Mouse (Mus musculus): ENCODE data around the gene Stkld1. TPM values are rescaled to one million over a fixed set of nuclear protein-coding genes. Genes with fewer than 3 reads are reported as not detected.

Stkld1 gene
- polyA plus RNA-seq, 1 experiment: 0.19 TPM

DNA sequence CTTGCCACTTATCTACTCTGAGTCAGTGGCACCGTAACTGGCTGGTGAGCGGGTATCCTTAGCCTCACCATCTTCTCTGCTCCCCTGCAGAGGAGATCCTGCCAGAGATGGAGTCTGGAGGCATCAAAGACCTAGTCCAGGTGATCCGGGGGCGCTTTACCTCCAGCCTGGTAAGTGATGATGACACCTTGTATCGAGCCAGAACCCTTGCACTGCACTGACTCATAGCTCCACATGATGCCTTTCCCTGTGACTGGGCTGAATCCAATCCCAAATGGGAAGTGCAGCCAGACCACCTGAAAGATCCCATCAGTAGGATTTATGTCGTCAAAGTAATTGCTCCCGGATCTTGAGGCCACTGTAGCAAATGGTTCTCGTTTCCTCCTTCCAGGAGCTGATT, 19.0 kb downstream of the Stkld1 start:
- Histone ChIP-seq H3K4me1 (ENCODE audit: control insufficient read depth, insufficient read depth, insufficient read length, low read length) (peaks cover 12% of the 10 kb centered on the region; the same call in 1 of the 2 replicates), H3K36me3 (ENCODE audit: control insufficient read depth, insufficient read depth, low read length) (peaks cover 66% of the 10 kb centered on the region), H3K27ac (ENCODE audit: insufficient read depth, low read depth, low read length) (no peak overlapping the region), H3K27me3 (ENCODE audit: control insufficient read depth, insufficient read depth, low read length) (no peaks in the 10 kb centered on the region), H3K4me3 (ENCODE audit: low read depth, low read length) (no peak overlapping the region)
- 89% methylated on average over 8 of the region's 8 CpGs for WGBS
- no peak for TF ChIP-seq POLR2A (IDR thresholded peaks at IDR 0.05; ENCODE audit: low read depth, low read length)
- TF ChIP-seq CTCF (IDR thresholded peaks at IDR 0.05; ENCODE audit: extremely low read depth, insufficient read length, insufficient replicate concordance, low read depth, low read length): no peak

DNA sequence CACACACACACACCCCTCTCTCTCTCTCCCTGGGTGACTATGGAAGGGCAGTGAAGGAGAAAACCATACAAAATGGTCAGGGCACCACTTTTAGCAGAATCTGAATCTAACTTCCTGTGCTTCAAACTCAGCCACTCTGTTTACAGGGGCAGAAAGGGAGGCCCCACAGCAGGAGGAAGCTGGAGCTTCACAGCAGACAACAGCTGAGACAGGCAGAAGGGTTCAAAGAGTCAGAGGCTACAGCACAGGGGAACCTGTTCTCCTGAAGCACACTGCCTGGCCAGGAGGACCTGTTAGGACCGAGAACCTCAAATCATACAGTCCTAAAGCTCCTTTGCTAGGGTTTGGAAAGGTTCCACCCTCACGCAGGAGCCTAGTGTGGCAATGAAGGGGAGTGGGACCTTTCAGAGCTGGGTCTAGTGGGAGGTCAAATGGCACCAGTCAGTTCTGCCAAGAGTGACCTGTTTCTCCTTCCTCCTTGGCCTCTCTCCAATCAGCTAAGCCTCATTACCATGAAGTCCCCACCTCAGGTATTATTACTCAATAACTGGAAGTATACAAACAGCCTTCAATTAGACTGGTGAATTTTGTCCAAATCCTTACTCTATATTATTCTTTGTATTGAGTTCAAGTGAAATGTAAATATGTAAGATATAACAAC, 21.0 kb downstream of the Stkld1 start:
- TF ChIP-seq CTCF (IDR thresholded peaks at IDR 0.05; ENCODE audit: extremely low read depth, insufficient read length, insufficient replicate concordance, low read depth, low read length) (no peak), POLR2A (IDR thresholded peaks at IDR 0.05; ENCODE audit: low read depth, low read length) (no peak)
- Histone ChIP-seq H3K27ac (ENCODE audit: insufficient read depth, low read depth, low read length) (no peak overlapping the region), H3K36me3 (ENCODE audit: control insufficient read depth, insufficient read depth, low read length) (peaks cover 74% of the 10 kb centered on the region), H3K27me3 (ENCODE audit: control insufficient read depth, insufficient read depth, low read length) (no peaks in the 10 kb centered on the region), H3K4me3 (ENCODE audit: low read depth, low read length) (no peak overlapping the region), H3K4me1 (ENCODE audit: control insufficient read depth, insufficient read depth, insufficient read length, low read length) (peaks cover 15% of the 10 kb centered on the region; the same call in 1 of the 2 replicates)
- WGBS: 68% methylated on average over 2 of the region's 2 CpGs

DNA sequence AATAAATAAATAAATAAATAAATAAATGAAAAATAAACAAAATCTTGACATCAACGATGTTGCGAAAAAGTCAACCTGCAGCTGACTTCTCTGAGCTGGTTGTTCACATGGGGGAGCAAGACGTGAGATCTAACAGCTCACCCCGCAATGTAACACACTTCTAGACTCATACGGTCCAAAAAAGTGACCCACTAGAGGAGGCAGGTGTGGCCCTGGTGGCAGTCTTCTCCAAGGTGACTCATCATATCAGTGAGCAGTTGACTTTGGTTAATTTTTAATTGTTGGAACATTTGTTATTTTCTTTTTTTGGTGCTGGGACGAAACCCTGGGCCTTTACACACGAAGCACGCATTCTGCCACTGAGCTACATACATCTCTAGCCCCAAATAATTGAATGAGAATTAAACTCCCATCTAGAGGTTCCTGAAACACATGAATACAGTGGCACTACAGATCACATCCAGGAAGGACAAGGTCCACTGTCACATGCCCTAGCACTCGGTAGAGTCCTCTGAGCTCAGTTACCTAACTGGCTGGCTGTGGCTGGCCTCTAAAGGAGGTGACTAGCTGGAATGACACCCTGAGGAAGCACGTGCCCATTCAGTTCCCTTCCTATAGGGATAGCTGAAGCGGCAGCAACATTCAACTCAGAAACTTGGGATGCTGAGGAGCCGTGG, 23.1 kb downstream of the Stkld1 start:
- WGBS: 41% methylated on average over 12 of the region's 12 CpGs
- Histone ChIP-seq H3K27me3 (ENCODE audit: control insufficient read depth, insufficient read depth, low read length) (no peaks in the 10 kb centered on the region), H3K27ac (ENCODE audit: insufficient read depth, low read depth, low read length) (peak overlapping the region; percentile 95), H3K4me1 (ENCODE audit: control insufficient read depth, insufficient read depth, insufficient read length, low read length) (peaks cover 15% of the 10 kb centered on the region; the same call in 1 of the 2 replicates), H3K36me3 (ENCODE audit: control insufficient read depth, insufficient read depth, low read length) (peaks cover 75% of the 10 kb centered on the region), H3K4me3 (ENCODE audit: low read depth, low read length) (no peak overlapping the region)
- TF ChIP-seq POLR2A (IDR thresholded peaks at IDR 0.05; ENCODE audit: low read depth, low read length): no peak
- TF ChIP-seq CTCF (IDR thresholded peaks at IDR 0.05; ENCODE audit: extremely low read depth, insufficient read length, insufficient replicate concordance, low read depth, low read length): peak; percentile 1; the same call in 1 of the 2 replicates

DNA sequence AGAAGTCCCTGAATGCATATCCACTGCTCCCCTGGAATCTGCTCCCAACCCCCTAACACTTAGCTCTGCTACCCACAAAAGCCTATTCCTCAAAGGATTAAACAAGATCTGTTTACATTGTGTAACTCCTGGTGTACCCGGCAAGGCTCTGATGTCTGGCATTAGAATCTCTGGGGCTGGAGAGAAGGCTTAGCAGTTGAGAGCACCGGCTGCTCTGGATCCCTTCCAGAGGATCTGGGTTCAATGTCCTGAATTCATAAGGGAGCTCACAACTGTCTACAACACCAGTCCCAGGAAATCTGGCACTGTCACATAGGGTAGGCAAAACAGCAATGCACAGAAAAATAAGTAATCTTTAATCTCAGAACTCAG, 23.6 kb downstream of the Stkld1 start:
- Histone ChIP-seq H3K4me1 (ENCODE audit: control insufficient read depth, insufficient read depth, insufficient read length, low read length) (peaks cover 15% of the 10 kb centered on the region; the same call in 1 of the 2 replicates), H3K36me3 (ENCODE audit: control insufficient read depth, insufficient read depth, low read length) (peaks cover 76% of the 10 kb centered on the region), H3K4me3 (ENCODE audit: low read depth, low read length) (no peak overlapping the region), H3K27ac (ENCODE audit: insufficient read depth, low read depth, low read length) (peak overlapping the region; percentile 95), H3K27me3 (ENCODE audit: control insufficient read depth, insufficient read depth, low read length) (no peaks in the 10 kb centered on the region)
- no peak for TF ChIP-seq POLR2A (IDR thresholded peaks at IDR 0.05; ENCODE audit: low read depth, low read length)
- TF ChIP-seq CTCF (IDR thresholded peaks at IDR 0.05; ENCODE audit: extremely low read depth, insufficient read length, insufficient replicate concordance, low read depth, low read length): no peak
- 14% methylated on average over 2 of the region's 2 CpGs for WGBS

DNA sequence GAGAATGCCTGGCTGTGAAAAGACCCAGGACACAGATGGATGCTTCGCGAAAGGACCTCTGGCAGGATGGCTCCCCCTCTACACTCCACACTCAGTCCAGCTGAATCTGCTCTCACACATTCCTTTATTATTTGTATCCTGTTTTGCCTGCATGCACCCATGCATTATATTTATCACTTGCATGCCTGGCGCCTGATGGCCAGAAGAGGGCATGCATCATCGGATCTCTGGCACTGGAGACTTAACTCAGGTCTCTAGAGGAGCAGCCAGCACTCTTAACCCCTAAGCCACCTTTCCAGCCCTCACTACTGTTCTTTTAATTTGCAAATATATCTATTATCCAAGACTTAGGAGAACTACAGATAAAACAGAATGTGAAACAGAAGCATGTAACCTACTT, 26.9 kb downstream of the Stkld1 start:
- 67% methylated on average over 4 of the region's 4 CpGs for WGBS
- H3K4me1 ChIP-seq (ENCODE audit: control insufficient read depth, insufficient read depth, insufficient read length, low read length): peaks cover 14% of the 10 kb centered on the region; the same call in 1 of the 2 replicates
- TF ChIP-seq CTCF (IDR thresholded peaks at IDR 0.05; ENCODE audit: extremely low read depth, insufficient read length, insufficient replicate concordance, low read depth, low read length) (peak; percentile 38; the same call in 1 of the 2 replicates), POLR2A (IDR thresholded peaks at IDR 0.05; ENCODE audit: low read depth, low read length) (no peak)
- H3K27ac ChIP-seq (ENCODE audit: insufficient read depth, low read depth, low read length): no peak overlapping the region
- no peak overlapping the region for H3K4me3 ChIP-seq (ENCODE audit: low read depth, low read length)
- H3K36me3 ChIP-seq (ENCODE audit: control insufficient read depth, insufficient read depth, low read length): peaks cover 45% of the 10 kb centered on the region
- H3K27me3 ChIP-seq (ENCODE audit: control insufficient read depth, insufficient read depth, low read length): no peaks in the 10 kb centered on the region

DNA sequence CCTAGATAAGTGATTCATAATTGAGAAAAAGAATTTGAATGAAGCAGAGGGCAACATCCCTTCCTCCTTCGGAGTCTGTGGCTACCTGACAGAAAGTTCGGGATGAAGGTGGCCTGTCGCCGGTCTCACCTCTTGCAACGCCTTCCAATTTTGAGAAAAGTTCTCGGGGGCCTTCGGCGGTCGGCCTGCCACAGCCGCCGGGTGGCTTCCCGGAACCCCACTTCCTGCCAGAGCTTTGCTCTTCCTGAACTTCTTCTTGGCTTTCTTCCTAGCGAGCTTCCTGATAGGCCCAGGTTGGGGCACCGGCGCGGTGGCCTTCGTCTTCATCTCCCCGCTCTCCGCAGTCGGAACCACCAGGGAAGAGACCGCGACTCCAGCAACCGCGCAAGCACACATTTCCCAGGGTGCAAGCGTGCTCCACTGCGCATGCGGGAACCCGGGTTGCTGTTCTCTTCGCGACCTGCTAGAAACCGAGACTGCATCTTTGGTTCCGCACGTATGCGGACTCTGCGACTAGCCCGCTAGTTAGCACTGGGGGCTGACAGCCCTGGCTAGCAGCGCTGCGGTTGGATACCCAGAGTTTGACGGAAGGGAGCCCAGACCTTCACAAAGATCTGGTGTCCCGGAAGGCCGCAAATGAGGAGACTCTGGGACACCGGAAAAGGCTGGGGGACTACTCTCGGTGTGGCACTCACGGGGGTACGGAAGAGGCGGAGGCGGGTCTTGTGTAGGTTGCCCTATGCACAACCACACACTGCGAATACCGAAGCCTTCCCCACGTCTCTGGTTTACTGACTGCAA, 30.3 kb downstream of the Stkld1 start, which contains the start of gene Rexo4:
Gene Rexo4, minus strand, starts transcription at position 464 of the 801 bp plus-strand sequence.
- under 1% methylated on average over 50 of the region's 50 CpGs for WGBS
- Histone ChIP-seq H3K27me3 (ENCODE audit: control insufficient read depth, insufficient read depth, low read length) (no peaks in the 10 kb centered on the region), H3K4me3 (ENCODE audit: low read depth, low read length) (peak within 1 kb of the TSS; percentile 90), H3K4me1 (ENCODE audit: control insufficient read depth, insufficient read depth, insufficient read length, low read length) (peaks cover 2% of the 10 kb centered on the region; the same call in 1 of the 2 replicates), H3K36me3 (ENCODE audit: control insufficient read depth, insufficient read depth, low read length) (peaks cover 20% of the 10 kb centered on the region), H3K27ac (ENCODE audit: insufficient read depth, low read depth, low read length) (peak within 1 kb of the TSS; percentile 92)
- TF ChIP-seq POLR2A (IDR thresholded peaks at IDR 0.05; ENCODE audit: low read depth, low read length) (peak; percentile 45), CTCF (IDR thresholded peaks at IDR 0.05; ENCODE audit: extremely low read depth, insufficient read length, insufficient replicate concordance, low read depth, low read length) (peak; percentile 28; the same call in 1 of the 2 replicates)

Measured in small intestine, adult 2 months (tissue).